Mouse (Mus musculus) left cerebral cortex, adult 9 months (tissue): ENCODE results near the gene Nrxn1.

Experiments
- DNase-seq, 2 experiments: peaks; one replicate each; pipeline ENCODE4 v3.0.0; 2022; ENCODE audit warnings: low spot score in 2 of 2

The Nrxn1 gene

GRCm38 (mm10) chr17:90662318-90662717 lies 430.6 kb downstream of the Nrxn1 start:
- DNase-seq: no peak

- no peak for DNase-seq
These were observed 438.4 kb downstream of the Nrxn1 start for GRCm38 (mm10) chr17:90654506-90654905.

- peak in 1 of 2 experiments; percentile 24 for DNase-seq
These were observed 439.5 kb downstream of the Nrxn1 start for GRCm38 (mm10) chr17:90653347-90653746.

- no peak for DNase-seq
These were observed 442.6 kb downstream of the Nrxn1 start for GRCm38 (mm10) chr17:90650279-90650678.

- no peak for DNase-seq
These were observed 453.8 kb downstream of the Nrxn1 start for GRCm38 (mm10) chr17:90638970-90639524.

- DNase-seq: no peak
These were observed 454.6 kb downstream of the Nrxn1 start for GRCm38 (mm10) chr17:90638183-90638727.

GRCm38 (mm10) chr17:90631371-90631770 lies 461.5 kb downstream of the Nrxn1 start:
- DNase-seq: no peak

- peak in 1 of 2 experiments; percentile 60 for DNase-seq
These were observed 463.0 kb downstream of the Nrxn1 start for GRCm38 (mm10) chr17:90629851-90630250.

GRCm38 (mm10) chr17:90628469-90628868 lies 464.4 kb downstream of the Nrxn1 start:
- DNase-seq: peak in 1 of 2 experiments; percentile 71

- DNase-seq: no peak
These were observed 464.9 kb downstream of the Nrxn1 start for GRCm38 (mm10) chr17:90628004-90628403.

- DNase-seq: no peak
These were observed 465.5 kb downstream of the Nrxn1 start for GRCm38 (mm10) chr17:90627395-90627794.

- no peak for DNase-seq
These were observed 468.1 kb downstream of the Nrxn1 start for GRCm38 (mm10) chr17:90624591-90625266.

- no peak for DNase-seq
These were observed 471.0 kb downstream of the Nrxn1 start for GRCm38 (mm10) chr17:90621828-90622227.

GRCm38 (mm10) chr17:90615019-90615418 lies 477.9 kb downstream of the Nrxn1 start:
- DNase-seq: no peak

GRCm38 (mm10) chr17:90607427-90607806 lies 485.5 kb downstream of the Nrxn1 start:
- DNase-seq: no peak

- peak in 1 of 2 experiments; percentile 76 for DNase-seq
These were observed 486.0 kb downstream of the Nrxn1 start for GRCm38 (mm10) chr17:90606718-90607426.

- DNase-seq: no peak
These were observed 493.0 kb downstream of the Nrxn1 start for GRCm38 (mm10) chr17:90599570-90600524.

- no peak for DNase-seq
These were observed 497.9 kb downstream of the Nrxn1 start for GRCm38 (mm10) chr17:90594798-90595533.

GRCm38 (mm10) chr17:90586891-90587290 lies 506.0 kb downstream of the Nrxn1 start:
- no peak for DNase-seq

- peak; percentile 38 to 65 for DNase-seq
These were observed 508.1 kb downstream of the Nrxn1 start for GRCm38 (mm10) chr17:90584666-90585195.
